Mouse (Mus musculus) olfactory bulb, adult 2 months (tissue): ENCODE data around the gene Dgkd.

ENCODE experiments used
- CTCF ChIP-seq: fragments of 200-500 bp; IDR thresholded peaks from 2 replicates; pipeline ENCODE4 v1.5.1; 2012; ENCODE audit warnings: low read depth, mild to moderate bottlenecking, low read length, moderate library complexity; ENCODE audit not compliant: insufficient read depth
- POLR2A ChIP-seq: fragments of 200-500 bp; IDR thresholded peaks from 2 replicates; pipeline ENCODE4 v1.6.1; 2012; ENCODE audit warnings: mild to moderate bottlenecking, low read depth, low read length, moderate library complexity; ENCODE audit not compliant: insufficient read depth

- no peak for TF ChIP-seq POLR2A
- no peak for TF ChIP-seq CTCF
These were observed 106.9 kb downstream of the Dgkd start for GRCm38 (mm10) chr1:87959998-87960431.
